Mouse (Mus musculus) erythroblast, embryonic 14.5 days (primary cell): ENCODE results near the gene Samd13. TPM values are rescaled to one million over a fixed set of nuclear protein-coding genes. Genes with fewer than 3 reads are reported as not detected.

Experiments
- H3K27me3 ChIP-seq: 2 replicates; pipeline ENCODE4 v1.6.1; 2012; ENCODE audit warnings: inconsistent platforms; ENCODE audit not compliant: control insufficient read depth
- H3K36me3 ChIP-seq: 2 replicates; pipeline ENCODE4 v1.6.1; 2012; ENCODE audit warnings: mild to moderate bottlenecking, inconsistent platforms; ENCODE audit not compliant: control insufficient read depth
- H3K4me1 ChIP-seq: 2 replicates; pipeline ENCODE4 v1.6.1; 2012; ENCODE audit warnings: inconsistent platforms; ENCODE audit not compliant: control insufficient read depth
- H3K4me3 ChIP-seq: replicated peaks from 2 replicates; pipeline ENCODE3; 2012; ENCODE audit warnings: moderate library complexity, mild to moderate bottlenecking, inconsistent platforms
- H3K9me3 ChIP-seq: 2 replicates; pipeline ENCODE4 v1.6.1; 2012; ENCODE audit warnings: low read length, inconsistent platforms, mixed read lengths; ENCODE audit not compliant: control insufficient read depth
- GATA1 ChIP-seq: IDR thresholded peaks from 2 replicates; pipeline ENCODE4 v1.6.1; 2012; ENCODE audit warnings: low read length, inconsistent platforms, mixed read lengths
- TAL1 ChIP-seq: IDR thresholded peaks from 3 replicates; pipeline ENCODE4 v1.6.1; 2012; ENCODE audit warnings: low read length, inconsistent platforms, mixed read lengths
- polyA plus RNA-seq: library from polyadenylated mRNA; stranded (reverse); fragments of >175 nt; gene quantifications from 2 replicates; pipeline ENCODE4 v1.2.3, GENCODE M21; 2012

Samd13 gene
- polyA plus RNA-seq, 1 experiment = not detected

DNA sequence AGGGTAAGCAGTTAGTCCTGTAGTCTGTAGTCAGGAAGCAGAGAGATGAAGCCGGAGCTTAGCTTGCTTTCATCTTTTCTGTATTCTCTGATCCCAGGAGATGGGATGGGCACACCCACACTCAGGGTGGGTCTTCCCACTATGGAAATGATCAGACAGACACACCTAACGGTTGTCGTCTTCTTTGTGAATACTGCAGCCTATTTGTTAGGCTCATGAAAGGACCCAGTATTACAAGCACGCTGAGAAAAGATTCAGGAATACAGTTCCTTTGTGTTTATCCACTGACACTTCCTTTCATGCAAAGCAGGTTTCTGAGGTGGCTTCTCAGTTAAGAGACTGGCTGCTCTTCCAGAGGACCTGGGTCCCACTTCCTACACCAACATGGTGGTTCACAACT, 74.1 kb downstream of the Samd13 start:
- Histone ChIP-seq H3K9me3 (no peaks in the 10 kb centered on the region), H3K27me3 (peaks cover 3% of the 10 kb centered on the region; the same call in 1 of the 2 replicates), H3K36me3 (no peaks in the 10 kb centered on the region), H3K4me1 (peaks cover 4% of the 10 kb centered on the region), H3K4me3 (no peak overlapping the region)
- TF ChIP-seq TAL1 (no peak), GATA1 (no peak)

DNA sequence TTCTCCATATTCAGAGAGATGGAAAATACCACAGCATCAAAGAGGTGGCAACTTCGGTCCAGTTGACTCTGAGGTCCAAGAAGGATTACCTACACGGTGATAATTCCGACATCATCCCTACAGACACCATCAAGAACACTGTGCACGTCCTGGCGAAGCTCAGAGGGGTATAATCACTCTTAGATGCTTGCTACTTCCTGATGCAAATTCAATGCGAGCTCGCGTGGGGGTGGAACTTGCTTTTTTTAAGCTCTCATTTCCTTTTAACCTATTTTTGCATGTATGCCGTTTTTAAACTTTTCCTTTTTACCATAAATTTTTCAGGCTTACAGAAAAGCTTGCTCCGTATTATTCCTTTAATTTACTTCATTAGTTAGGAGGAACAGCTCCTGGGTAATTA, 75.1 kb downstream of the Samd13 start:
- Histone ChIP-seq H3K36me3 (no peaks in the 10 kb centered on the region), H3K4me1 (peaks cover 2% of the 10 kb centered on the region), H3K4me3 (no peak overlapping the region), H3K27me3 (peaks cover 3% of the 10 kb centered on the region; the same call in 1 of the 2 replicates), H3K9me3 (no peaks in the 10 kb centered on the region)
- TF ChIP-seq GATA1 = no peak

DNA sequence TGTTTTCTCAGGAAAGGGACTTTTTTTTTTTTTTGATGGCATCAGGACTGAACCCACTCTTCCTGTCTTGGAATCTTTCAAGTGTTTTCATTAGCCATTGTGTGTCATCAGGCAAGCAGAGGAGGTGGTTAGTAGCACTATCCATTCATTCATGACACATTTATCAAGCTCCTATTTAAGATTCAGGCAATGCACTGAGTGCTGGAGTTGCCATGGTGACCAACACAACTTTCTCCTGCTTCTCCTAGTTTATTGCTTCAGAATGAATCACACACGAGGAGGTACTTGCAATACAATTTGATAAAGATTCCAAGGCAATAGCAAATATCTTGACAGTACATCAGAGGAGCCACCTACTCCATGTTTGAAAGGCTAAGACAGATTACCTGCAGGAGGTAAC, 78.0 kb downstream of the Samd13 start:
- H3K4me3 ChIP-seq = no peak overlapping the region
- no peaks in the 10 kb centered on the region for H3K4me1 ChIP-seq
- H3K36me3 ChIP-seq = no peaks in the 10 kb centered on the region
- no peak for TF ChIP-seq GATA1
- TF ChIP-seq TAL1 = no peak
- no peaks in the 10 kb centered on the region for H3K27me3 ChIP-seq
- no peaks in the 10 kb centered on the region for H3K9me3 ChIP-seq

DNA sequence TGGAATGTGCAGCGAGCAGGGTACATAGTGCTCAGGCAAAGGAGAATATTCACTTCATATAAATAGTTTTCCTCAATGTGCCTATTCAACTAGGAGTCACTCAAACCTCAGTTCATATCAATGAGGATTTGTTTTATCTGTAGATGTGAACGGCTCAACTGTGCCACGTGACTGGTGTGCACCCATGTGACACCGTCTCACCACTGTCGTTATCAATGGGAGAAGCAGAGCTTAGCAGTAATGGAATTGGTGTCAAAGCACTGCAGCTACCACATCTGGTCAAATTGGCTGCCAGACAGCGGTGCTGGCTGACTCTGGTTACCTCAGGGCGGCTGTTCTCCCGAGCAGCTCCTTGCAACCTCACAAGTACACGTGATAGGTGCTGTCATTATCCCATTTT, 80.7 kb downstream of the Samd13 start:
- Histone ChIP-seq H3K36me3 (no peaks in the 10 kb centered on the region), H3K9me3 (no peaks in the 10 kb centered on the region), H3K27me3 (no peaks in the 10 kb centered on the region), H3K4me1 (peaks cover 9% of the 10 kb centered on the region), H3K4me3 (no peak overlapping the region)
- TF ChIP-seq TAL1 (no peak), GATA1 (no peak)

DNA sequence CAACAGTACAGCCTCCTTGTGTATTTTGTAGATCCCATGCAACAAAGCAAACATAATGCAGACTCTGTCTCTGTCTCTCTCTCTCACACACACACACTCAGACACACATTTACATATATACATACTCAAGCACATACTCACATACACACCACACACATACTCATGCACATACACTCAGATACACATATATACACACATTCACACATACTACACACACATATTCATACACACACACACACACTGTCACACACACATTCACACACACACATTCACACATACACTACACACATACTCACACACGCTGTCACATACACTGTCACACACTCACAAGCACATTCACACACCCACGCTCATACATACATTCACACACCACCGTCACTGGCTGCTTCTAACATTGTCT, 82.9 kb downstream of the Samd13 start:
- Histone ChIP-seq H3K36me3 (no peaks in the 10 kb centered on the region), H3K4me3 (no peak overlapping the region), H3K9me3 (no peaks in the 10 kb centered on the region), H3K27me3 (no peaks in the 10 kb centered on the region), H3K4me1 (peaks cover 9% of the 10 kb centered on the region)
- TF ChIP-seq TAL1 = no peak
- TF ChIP-seq GATA1 = no peak

DNA sequence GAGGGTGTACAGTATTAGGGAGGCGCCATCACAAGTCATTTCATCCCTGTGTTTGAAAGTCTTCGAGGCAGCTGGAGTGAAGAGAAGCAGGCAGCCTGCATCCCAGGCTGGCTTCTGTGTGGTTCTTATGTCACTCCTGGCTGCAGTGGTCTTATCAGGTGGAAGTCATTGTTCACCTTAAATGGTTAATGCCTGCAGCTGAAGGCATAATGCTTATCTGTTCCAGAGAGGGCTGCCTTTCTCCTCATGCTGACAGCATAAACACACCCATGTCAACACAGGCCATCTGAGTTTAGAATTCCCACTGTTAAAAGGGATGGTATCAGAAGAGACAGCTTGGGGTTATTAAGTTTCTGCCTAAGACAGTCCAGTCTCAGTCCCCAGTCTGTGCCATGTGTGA, 84.2 kb downstream of the Samd13 start:
- H3K9me3 ChIP-seq = no peaks in the 10 kb centered on the region
- H3K36me3 ChIP-seq = no peaks in the 10 kb centered on the region
- peaks cover 9% of the 10 kb centered on the region for H3K4me1 ChIP-seq
- no peak overlapping the region for H3K4me3 ChIP-seq
- no peaks in the 10 kb centered on the region for H3K27me3 ChIP-seq
- TF ChIP-seq TAL1 (no peak), GATA1 (no peak)

DNA sequence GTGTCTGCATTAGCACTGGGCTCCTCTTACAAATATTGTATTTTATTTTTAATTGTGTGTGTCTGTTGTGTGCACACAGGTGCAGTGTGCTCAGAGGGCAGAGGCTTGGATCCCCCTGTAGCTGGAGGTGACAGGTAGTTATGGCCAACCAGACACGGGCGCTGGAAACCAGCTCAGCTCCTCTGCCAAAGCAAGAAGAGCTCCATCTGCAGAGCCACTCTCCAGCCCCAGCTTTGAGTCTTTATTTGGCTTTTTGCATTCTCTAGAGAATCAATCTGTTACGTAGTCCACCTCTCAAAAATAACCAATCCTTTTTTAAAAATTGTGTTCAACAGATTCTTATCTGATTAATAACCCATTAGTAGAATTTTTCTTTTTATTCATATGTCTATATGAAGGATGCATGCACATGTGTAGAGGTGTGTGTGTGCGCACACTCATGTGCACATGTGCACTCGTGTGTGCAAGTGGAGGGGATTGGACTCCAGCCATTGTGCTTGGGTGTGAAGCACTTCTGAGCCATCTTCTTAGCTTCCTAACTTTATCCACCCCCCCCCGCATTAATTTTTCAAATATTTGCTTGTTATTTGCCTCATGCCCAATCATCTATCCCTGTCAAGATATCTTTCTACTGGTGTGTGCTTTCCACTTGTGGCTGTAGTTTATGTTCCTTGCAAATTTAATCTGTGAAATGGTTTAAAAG, 86.0 kb downstream of the Samd13 start:
- Histone ChIP-seq H3K4me3 (no peak overlapping the region), H3K9me3 (no peaks in the 10 kb centered on the region), H3K36me3 (no peaks in the 10 kb centered on the region), H3K27me3 (no peaks in the 10 kb centered on the region), H3K4me1 (peaks cover 9% of the 10 kb centered on the region)
- TF ChIP-seq GATA1 (no peak), TAL1 (no peak)

DNA sequence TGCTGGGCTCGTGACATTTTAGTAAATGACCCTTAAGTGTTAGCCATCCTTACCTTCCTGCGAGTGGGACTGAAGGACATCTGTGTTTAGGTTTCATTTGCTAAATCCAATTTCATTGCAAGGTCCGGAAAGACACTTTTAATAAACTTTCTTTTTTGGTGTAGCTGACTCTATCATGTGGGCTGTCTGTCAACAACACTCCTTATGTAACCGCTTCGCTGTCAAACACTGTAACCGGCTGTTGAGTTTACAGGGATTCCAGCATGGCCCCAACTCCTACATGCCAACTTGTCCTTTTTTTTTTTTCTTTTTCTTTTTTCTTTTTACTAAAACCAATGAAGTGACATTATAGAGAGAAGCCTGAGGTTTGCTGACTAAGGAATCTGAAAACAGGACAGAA, 87.0 kb downstream of the Samd13 start:
- TF ChIP-seq GATA1 (no peak), TAL1 (no peak)
- H3K27me3 ChIP-seq = no peaks in the 10 kb centered on the region
- H3K36me3 ChIP-seq = no peaks in the 10 kb centered on the region
- H3K9me3 ChIP-seq = no peaks in the 10 kb centered on the region
- peaks cover 9% of the 10 kb centered on the region for H3K4me1 ChIP-seq
- H3K4me3 ChIP-seq = no peak overlapping the region

DNA sequence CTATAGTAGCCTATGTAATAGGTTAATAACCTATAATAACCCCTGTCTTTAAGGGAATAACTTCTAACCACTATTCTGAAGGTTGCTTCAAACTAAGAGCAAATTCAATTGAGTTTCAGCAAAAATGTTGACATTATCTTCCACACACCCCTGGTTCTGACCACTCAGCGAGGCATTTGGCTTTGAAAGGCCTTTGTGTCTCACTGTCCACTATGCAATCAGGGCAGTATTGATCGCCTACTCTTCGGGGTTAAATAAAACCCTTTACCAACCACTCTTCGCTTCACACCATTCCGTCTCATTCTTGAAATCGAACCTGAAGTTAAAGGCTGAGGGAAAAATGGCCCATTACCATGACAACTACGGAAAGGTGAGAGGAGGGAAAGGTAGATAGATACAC, 88.5 kb downstream of the Samd13 start:
- Histone ChIP-seq H3K4me3 (no peak overlapping the region), H3K27me3 (no peaks in the 10 kb centered on the region), H3K36me3 (no peaks in the 10 kb centered on the region), H3K9me3 (no peaks in the 10 kb centered on the region), H3K4me1 (peaks cover 9% of the 10 kb centered on the region)
- TF ChIP-seq GATA1 = no peak
- no peak for TF ChIP-seq TAL1

DNA sequence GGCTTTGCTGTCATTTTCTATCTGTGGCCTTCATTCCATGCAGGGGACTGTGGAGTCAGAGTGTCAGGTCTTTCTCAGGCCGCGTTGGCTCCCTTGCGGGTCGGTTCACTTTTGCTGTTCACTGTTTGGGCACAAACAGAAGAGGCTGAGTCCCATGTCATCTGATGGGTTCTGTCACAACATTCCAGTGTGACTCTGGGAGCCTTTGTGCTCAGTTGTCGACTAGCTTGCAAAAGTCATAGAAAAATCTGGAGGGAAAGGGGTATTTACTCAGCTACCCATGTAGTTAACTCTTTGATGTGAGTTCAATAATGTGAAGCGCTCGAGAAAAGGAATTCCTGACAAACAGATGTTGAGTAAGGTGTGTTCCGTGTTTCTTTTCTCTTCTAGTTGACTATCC, 89.0 kb downstream of the Samd13 start:
- H3K4me1 ChIP-seq = peaks cover 7% of the 10 kb centered on the region
- H3K4me3 ChIP-seq = no peak overlapping the region
- no peaks in the 10 kb centered on the region for H3K36me3 ChIP-seq
- no peaks in the 10 kb centered on the region for H3K27me3 ChIP-seq
- TF ChIP-seq TAL1 = no peak
- no peak for TF ChIP-seq GATA1
- H3K9me3 ChIP-seq = no peaks in the 10 kb centered on the region
